Mouse (Mus musculus) bone marrow, adult 2 months (tissue): ENCODE measurements around the gene Neurl2. TPM values are rescaled to one million over a fixed set of nuclear protein-coding genes. Genes with fewer than 3 reads are reported as not detected.
A peak's percentile ranks its signal among the peaks of the same experiment; 100 is the strongest.
"Not testable (repeated sequence)": the region's sequence is repeated elsewhere in the genome, so short reads cannot be mapped to it uniquely, and the experiment has no call there.

Source experiments
- H3K27ac ChIP-seq: fragments of 200-500 bp; 2 replicates; pipeline ENCODE4 v1.5.1; 2012; ENCODE audit warnings: low read depth, mild to moderate bottlenecking, control low read depth, inconsistent platforms, low read length; ENCODE audit not compliant: control insufficient read depth, poor library complexity, insufficient read depth
- H3K4me1 ChIP-seq: fragments of 200-500 bp; 2 replicates; pipeline ENCODE4 v1.6.1; 2011; ENCODE audit warnings: low read length; ENCODE audit not compliant: control insufficient read depth, insufficient read depth
- H3K4me3 ChIP-seq: fragments of 200-500 bp; replicated peaks from 2 replicates; pipeline ENCODE3; 2011; ENCODE audit warnings: mild to moderate bottlenecking, low read depth, low read length, control low read depth; ENCODE audit not compliant: control insufficient read depth
- CTCF ChIP-seq: fragments of 200-500 bp; IDR thresholded peaks from 2 replicates; pipeline ENCODE4 v1.5.1; 2011; ENCODE audit warnings: low read length, control low read depth; ENCODE audit not compliant: control insufficient read depth, insufficient read depth
- POLR2A ChIP-seq: fragments of 200-500 bp; IDR thresholded peaks from 2 replicates; pipeline ENCODE4 v1.6.1; 2011; ENCODE audit warnings: low read depth, mild to moderate bottlenecking, control low read depth, low read length, borderline replicate concordance; ENCODE audit not compliant: control insufficient read depth
- WGBS: fragments of 180-500 bp; shearing (Covaris S2); methylation state at CpG from one replicate; pipeline ENCODE4 v1.1.7; 2018; 5-methylcytosine and 5-hydroxymethylcytosine counted together
- polyA plus RNA-seq: library from polyadenylated mRNA; stranded (reverse); fragments of >200 nt; gene quantifications from 2 replicates; pipeline ENCODE4 v1.2.4, GENCODE M21; 2011; ENCODE audit warnings: low replicate concordance; ENCODE audit not compliant: missing spikeins, insufficient read depth, insufficient read length

Gene Neurl2
- polyA plus RNA-seq: 0.97 TPM in 1 of 2 replicates, not detected in the other

DNA sequence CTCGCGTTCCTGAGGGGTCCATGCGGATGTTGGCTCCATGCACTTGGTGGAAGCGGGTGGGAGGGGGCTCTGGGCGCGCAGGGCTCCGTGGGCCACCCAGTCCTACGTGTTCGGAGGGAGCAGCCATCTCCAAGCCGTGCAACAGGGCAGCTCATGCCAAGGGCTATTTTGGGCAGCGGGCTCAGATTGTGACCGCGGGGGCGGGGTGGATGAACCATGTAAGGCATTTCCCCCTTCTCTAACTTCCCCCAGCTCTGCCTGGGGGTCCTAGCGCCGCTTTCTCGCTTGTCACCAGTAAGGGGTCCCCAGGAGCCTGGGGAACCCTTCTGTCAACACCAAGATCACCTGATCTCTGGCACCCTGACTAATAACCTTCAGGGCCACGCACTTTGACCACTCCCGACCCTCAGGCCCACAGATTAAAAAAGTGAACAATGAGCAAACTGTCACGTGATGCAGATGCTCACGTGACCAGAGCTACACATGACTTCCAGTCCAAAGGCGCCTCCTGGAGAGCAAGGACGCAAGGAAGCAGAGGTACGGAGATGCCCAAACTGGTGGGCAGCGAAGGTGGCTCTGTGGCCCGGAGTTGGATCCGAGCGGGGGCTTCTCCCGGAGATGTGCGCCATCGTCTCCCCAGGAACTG is at the start of gene Neurl2:
Neurl2 (minus strand) TSS at position 143 of the 646 bp plus-strand sequence.
- peak within 1 kb of the TSS; percentile 76 for H3K4me3 ChIP-seq
- under 1% methylated on average over 31 of the region's 31 CpGs for WGBS
- no peaks in the 10 kb centered on the region; the same call in 1 of the 2 replicates for H3K4me1 ChIP-seq
- peak within 1 kb of the TSS; percentile 65 for H3K27ac ChIP-seq
- peak; percentile 72; the same call in 1 of the 2 replicates for TF ChIP-seq POLR2A
- TF ChIP-seq CTCF: no peak

DNA sequence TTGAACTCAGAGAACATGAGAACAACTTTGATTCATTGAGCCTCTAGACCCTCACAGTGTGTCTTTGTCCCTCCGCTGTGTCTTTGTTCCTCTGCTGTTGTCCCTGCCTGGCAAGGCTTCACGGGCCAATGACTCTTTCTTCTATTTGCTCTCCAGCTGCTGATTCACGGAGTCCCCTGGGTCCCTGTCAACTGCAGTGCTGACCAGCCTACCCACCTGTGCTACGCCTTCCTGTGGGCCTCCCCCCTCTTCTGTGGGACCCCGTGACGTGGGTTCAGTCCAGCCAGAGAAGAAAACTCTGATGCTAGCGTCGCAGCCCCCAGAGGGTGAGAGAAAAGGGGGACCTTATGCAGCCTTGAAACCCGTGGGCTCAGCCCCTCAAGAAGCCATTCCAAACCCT is 49.4 kb upstream of the Neurl2 start:
- TF ChIP-seq CTCF: no peak
- TF ChIP-seq POLR2A: no peak
- peaks cover 2% of the 10 kb centered on the region; the same call in 1 of the 2 replicates for H3K4me1 ChIP-seq
- 82% methylated on average over 9 of the region's 9 CpGs for WGBS
- H3K4me3 ChIP-seq: no peak overlapping the region
- H3K27ac ChIP-seq: no peak overlapping the region

DNA sequence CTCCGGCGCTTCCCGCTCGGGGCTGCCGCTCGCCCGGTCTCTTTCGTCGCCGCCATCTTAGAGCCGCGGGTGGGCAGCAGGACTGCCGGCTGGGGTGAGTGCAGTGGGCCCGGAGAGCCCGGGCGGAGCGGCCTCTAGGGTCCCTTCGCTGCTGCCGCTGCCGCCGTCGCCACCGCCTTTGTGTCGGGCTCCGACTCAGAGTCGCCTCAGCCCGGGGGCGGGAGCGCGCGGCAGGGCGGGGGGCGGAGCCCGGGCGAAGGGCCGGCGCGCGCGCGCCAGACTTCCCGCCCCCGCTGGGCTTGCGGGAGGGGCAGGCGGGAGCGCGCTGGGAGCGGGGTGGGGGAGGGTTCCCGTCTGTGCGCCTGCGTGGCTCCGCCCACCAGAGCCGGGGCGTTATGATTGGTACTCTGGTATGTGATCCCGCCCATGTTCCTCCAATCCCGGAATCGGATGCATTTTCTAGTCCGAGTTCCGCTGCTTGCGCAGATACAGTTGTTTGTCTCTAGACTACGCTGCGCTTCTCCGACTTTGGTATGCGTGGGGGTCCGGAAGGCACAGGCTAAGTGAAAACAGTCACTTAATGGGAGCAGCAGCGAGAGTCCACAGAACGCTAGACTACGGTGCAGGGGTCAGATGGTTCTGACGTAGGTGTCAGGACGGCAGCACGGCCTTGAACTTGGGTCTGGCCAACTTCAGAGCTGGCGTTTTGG is 46.5 kb upstream of the Neurl2 start:
- peaks cover 2% of the 10 kb centered on the region; the same call in 1 of the 2 replicates for H3K4me1 ChIP-seq
- H3K27ac ChIP-seq: peak overlapping the region; percentile 100
- WGBS: under 1% methylated on average over 71 of the region's 72 CpGs
- peak overlapping the region; percentile 91 for H3K4me3 ChIP-seq
- TF ChIP-seq CTCF (0 out of 2 replicates have a peak, but pooled peaks have one; percentile 1), POLR2A (peak; percentile 33; the same call in 1 of the 2 replicates)

DNA sequence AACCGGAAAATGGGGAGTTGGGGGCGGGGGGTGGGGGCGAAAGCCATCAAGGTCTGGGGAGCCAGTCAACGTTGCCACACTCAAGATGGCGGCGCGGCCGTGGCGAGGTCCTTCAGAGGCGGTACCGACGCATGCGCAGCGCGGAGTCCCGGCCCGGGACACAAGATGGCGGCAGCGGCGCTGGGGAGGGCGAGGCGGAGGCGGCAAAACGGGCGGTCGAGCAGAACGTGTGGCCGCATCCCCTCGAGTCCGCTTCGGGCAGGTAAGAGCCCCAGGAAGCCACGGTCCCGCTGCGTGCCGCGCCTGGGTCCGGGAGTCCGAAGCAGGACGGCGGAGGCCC is 45.9 kb upstream of the Neurl2 start, which contains the start of gene Pcif1:
Pcif1 (plus strand) TSS at position 77 of the 340 bp plus-strand sequence.
- peak within 1 kb of the TSS; percentile 100 for H3K27ac ChIP-seq
- under 1% methylated on average over 40 of the region's 40 CpGs for WGBS
- TF ChIP-seq POLR2A (peak; percentile 98), CTCF (no peak)

DNA sequence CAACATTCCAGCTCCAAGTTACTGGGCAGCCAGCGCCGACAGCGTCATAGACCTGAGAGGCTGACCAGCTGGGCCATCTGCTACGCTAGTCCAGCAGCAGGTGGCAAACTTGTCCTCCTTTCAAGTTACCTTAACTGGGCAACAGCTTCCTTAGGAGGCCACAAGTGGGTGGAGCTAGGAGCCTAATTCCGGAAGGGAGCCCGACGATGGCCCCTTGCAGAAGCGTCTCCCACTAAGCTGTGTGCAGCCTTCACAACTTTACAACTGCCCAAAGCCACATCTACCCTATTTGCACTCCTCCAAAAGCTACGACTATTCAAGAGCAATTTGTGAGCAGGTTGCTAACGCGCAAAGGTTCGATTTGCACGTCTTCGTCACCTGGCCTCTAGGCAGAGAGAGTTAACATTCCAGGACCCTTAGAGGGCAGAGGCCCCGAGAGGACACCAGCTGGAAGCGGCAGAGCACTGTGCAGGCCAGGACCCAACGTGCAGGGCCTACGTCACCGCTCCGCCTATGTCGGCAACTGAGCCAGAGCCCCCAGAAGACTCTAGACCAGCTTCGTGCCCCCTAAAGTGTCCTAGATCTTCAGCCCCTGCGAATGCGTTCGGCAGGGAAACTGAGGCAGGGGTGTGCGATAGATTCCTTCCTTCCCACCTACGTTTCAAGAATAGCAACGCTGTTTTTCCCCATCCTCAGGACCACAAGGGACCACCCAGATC is 45.4 kb upstream of the Neurl2 start:
- peak overlapping the region; percentile 91 for H3K4me3 ChIP-seq
- 1% methylated on average over 28 of the region's 28 CpGs for WGBS
- TF ChIP-seq CTCF: peak; percentile 50; the same call in 1 of the 2 replicates
- TF ChIP-seq POLR2A: peak; percentile 49; the same call in 1 of the 2 replicates
- peak overlapping the region; percentile 100 for H3K27ac ChIP-seq
- peaks cover 2% of the 10 kb centered on the region; the same call in 1 of the 2 replicates for H3K4me1 ChIP-seq

More for the DNA sequence above, 45.9 kb upstream of the Neurl2 start, which contains the start of gene Pcif1:
- Histone ChIP-seq H3K4me1 (peaks cover 2% of the 10 kb centered on the region; the same call in 1 of the 2 replicates), H3K4me3 (peak within 1 kb of the TSS; percentile 91)

DNA sequence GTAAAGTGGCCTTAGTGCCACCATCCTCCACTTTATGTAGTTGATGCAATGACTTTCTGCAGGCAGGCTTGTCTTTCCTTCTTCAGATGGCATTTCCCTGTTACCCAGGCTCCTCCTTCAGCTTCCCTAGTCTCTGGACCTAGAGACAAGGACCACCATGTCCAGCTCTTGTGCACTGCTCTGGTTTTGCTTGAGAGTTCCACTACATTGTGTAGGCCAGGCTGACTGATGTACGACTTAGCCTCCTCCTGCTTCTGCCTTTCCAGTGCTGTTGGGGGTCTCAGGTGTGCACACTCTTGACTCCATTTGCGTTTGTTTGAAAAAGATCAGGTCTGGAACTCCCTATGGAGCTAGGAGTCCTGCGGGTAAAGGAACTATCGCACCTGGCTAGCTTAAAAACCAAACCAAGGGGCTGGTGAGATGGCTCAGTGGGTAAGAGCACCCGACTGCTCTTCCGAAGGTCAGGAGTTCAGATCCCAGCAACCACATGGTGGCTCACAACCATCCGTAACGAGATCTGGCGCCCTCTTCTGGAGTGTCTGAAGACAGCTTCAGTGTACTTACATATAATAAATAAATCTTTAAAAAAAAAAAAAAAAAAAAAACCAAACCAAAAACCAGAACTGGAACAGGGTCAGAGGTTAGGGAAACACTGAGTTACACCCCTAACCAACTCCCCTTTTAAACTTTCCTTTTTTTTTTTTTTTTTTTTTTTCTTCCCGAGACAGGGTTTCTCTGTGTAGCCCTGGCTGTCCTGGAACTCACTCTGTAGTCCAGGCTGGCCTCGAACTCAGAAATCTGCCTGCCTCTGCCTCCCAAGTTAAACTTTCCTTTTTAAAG is 44.3 kb upstream of the Neurl2 start:
- 70% methylated on average over 11 of the region's 11 CpGs for WGBS
- not testable (repeated sequence) for H3K4me3 ChIP-seq, H3K27ac ChIP-seq, H3K4me1 ChIP-seq

DNA sequence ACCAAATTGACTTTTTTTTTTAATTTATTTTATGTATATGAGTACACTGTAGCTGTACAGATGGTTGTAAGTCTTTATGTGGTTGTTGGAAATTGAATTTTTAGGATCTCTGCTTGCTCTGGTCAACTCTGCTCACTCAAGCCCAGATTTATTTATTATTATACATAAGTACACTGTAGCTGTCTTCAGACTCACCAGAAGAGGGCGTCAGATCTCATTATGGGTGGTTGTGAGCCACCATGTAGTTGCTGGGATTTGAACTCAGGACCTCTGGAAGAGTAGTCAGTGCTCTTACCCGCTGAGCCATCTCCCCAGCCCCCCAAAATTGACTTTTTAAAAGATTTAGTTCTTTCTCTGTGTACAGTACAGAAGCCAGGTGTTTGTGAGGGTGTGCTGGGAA is 42.4 kb upstream of the Neurl2 start:
- H3K27ac ChIP-seq, H3K4me1 ChIP-seq, H3K4me3 ChIP-seq: not testable (repeated sequence)
- 65% methylated on average over 2 of the region's 2 CpGs for WGBS
